Mouse (Mus musculus): Measurements from ENCODE around the gene Chn2. TPM values are rescaled to one million over a fixed set of nuclear protein-coding genes. Genes with fewer than 3 reads are reported as not detected.

Chn2 gene
- total and polyA plus RNA-seq, 3 experiments = not detected

GRCm38 (mm10) chr6:54278613-54279012, 239.3 kb downstream of the Chn2 start:
- dilution Hi-C loops (cut with MboI; ENCODE audit: extremely low pct_ligation_motif_present, extremely low pct_unique_long_range_greater_than_20kb, low sequenced_read_pairs) (no loop called here), in situ Hi-C loops (cut with MboI; ENCODE audit: low pct_ligation_motif_present, low pct_unique_long_range_greater_than_20kb, low sequenced_read_pairs) (no loop called here)
- Histone ChIP-seq H3K9ac (ENCODE audit: insufficient read depth, low read depth) (no peak overlapping the region), H3K27me3 (replicated peaks) (no peaks in the 10 kb centered on the region), H3K4me1 (ENCODE audit: control insufficient read depth in 1 of 2, insufficient read depth in 2 of 2) (peaks cover 0 to 12% of the 10 kb centered on the region in 2 experiments; a peak in 2 of 4 replicates), H3K4me3 (replicated peaks in 1 of 3; ENCODE audit: low read depth in 2 of 3, low read length in 2 of 3, poor library complexity in 1 of 3) (no peak overlapping the region), H3K4me2 (ENCODE audit: insufficient read depth, low read depth, poor library complexity, severe bottlenecking) (no peak overlapping the region), H3K36me3 (replicated peaks in 1 of 2; ENCODE audit: control insufficient read depth in 1 of 2, insufficient read depth in 1 of 2, low read length in 1 of 2) (no peaks in the 10 kb centered on the region), H3K27ac (ENCODE audit: insufficient read depth, low read depth) (no peak overlapping the region), H3K79me2 (replicated peaks; ENCODE audit: control insufficient read depth, extremely low read depth, insufficient read depth, poor library complexity, severe bottlenecking) (no peaks in the 10 kb centered on the region), H3K9me3 (replicated peaks; ENCODE audit: low read length) (no peaks in the 10 kb centered on the region)
- TF ChIP-seq E2F4 (IDR thresholded peaks at IDR 0.05; ENCODE audit: insufficient replicate concordance, low read depth, low read length) (no peak), IRF4 (IDR thresholded peaks at IDR 0.05; ENCODE audit: low read depth, low read length) (no peak), HCFC1 (IDR thresholded peaks at IDR 0.05; ENCODE audit: low read depth, low read length) (no peak), USF2 (conservative IDR thresholded peaks at IDR 0.05; ENCODE audit: low read depth, low read length) (no peak), KAT2A (IDR thresholded peaks at IDR 0.05; ENCODE audit: insufficient replicate concordance, low read length) (no peak), POLR2A (IDR thresholded peaks at IDR 0.05; ENCODE audit: low read depth, low read length) (no peak), MAFK (IDR thresholded peaks at IDR 0.05; ENCODE audit: insufficient replicate concordance, low read length) (no peak), JUN (IDR thresholded peaks at IDR 0.05; ENCODE audit: insufficient read depth, low read depth, low read length) (no peak), CHD1 (IDR thresholded peaks at IDR 0.05; ENCODE audit: low read depth, low read length) (no peak), USF1 (IDR thresholded peaks at IDR 0.05; ENCODE audit: low read depth, low read length) (no peak), GABPA (IDR thresholded peaks at IDR 0.05; ENCODE audit: insufficient replicate concordance, low read depth, low read length) (no peak), MAZ (IDR thresholded peaks at IDR 0.05; ENCODE audit: low read depth, low read length) (no peak)
- DNase-seq (ENCODE audit: extremely low read depth) = no peak

- Histone ChIP-seq H3K27me3 (replicated peaks) (no peaks in the 10 kb centered on the region), H3K9me3 (replicated peaks; ENCODE audit: low read length) (no peaks in the 10 kb centered on the region), H3K4me1 (ENCODE audit: control insufficient read depth in 1 of 2, insufficient read depth in 2 of 2) (peaks cover 0 to 12% of the 10 kb centered on the region in 2 experiments; a peak in 2 of 4 replicates), H3K9ac (ENCODE audit: insufficient read depth, low read depth) (no peak overlapping the region), H3K4me3 (replicated peaks in 1 of 3; ENCODE audit: low read depth in 2 of 3, low read length in 2 of 3, poor library complexity in 1 of 3) (no peak overlapping the region), H3K36me3 (replicated peaks in 1 of 2; ENCODE audit: control insufficient read depth in 1 of 2, insufficient read depth in 1 of 2, low read length in 1 of 2) (no peaks in the 10 kb centered on the region), H3K79me2 (replicated peaks; ENCODE audit: control insufficient read depth, extremely low read depth, insufficient read depth, poor library complexity, severe bottlenecking) (no peaks in the 10 kb centered on the region), H3K4me2 (ENCODE audit: insufficient read depth, low read depth, poor library complexity, severe bottlenecking) (no peak overlapping the region), H3K27ac (ENCODE audit: insufficient read depth, low read depth) (no peak overlapping the region)
- DNase-seq (ENCODE audit: extremely low read depth) = no peak
- dilution Hi-C loops (cut with MboI; ENCODE audit: extremely low pct_ligation_motif_present, extremely low pct_unique_long_range_greater_than_20kb, low sequenced_read_pairs) (no loop called here), in situ Hi-C loops (cut with MboI; ENCODE audit: low pct_ligation_motif_present, low pct_unique_long_range_greater_than_20kb, low sequenced_read_pairs) (no loop called here)
- TF ChIP-seq SIN3A (IDR thresholded peaks at IDR 0.05; ENCODE audit: low read length) = no peak
- TF ChIP-seq E2F4 (IDR thresholded peaks at IDR 0.05; ENCODE audit: insufficient replicate concordance, low read depth, low read length) = no peak
- TF ChIP-seq POLR2A (IDR thresholded peaks at IDR 0.05; ENCODE audit: low read depth, low read length) = no peak
- no peak for TF ChIP-seq ZC3H11A (IDR thresholded peaks at IDR 0.05; ENCODE audit: low read depth, low read length)
- TF ChIP-seq MAX (IDR thresholded peaks at IDR 0.05; ENCODE audit: low read length) = no peak
- TF ChIP-seq MEF2A (IDR thresholded peaks at IDR 0.05; ENCODE audit: borderline replicate concordance, low read depth, low read length) = no peak
- no peak for TF ChIP-seq NELFE (IDR thresholded peaks at IDR 0.05; ENCODE audit: low read depth, low read length)
- no peak for TF ChIP-seq ZKSCAN1 (IDR thresholded peaks at IDR 0.05; ENCODE audit: borderline replicate concordance, low read depth, low read length)
- TF ChIP-seq UBTF (IDR thresholded peaks at IDR 0.05; ENCODE audit: low read depth, low read length) = no peak
- no peak for TF ChIP-seq ELF1 (IDR thresholded peaks at IDR 0.05; ENCODE audit: low read depth, low read length)
- TF ChIP-seq MAFK (IDR thresholded peaks at IDR 0.05; ENCODE audit: insufficient replicate concordance, low read length) = no peak
- no peak for TF ChIP-seq NRF1 (IDR thresholded peaks at IDR 0.05; ENCODE audit: low read depth, low read length)
- no peak for TF ChIP-seq IRF4 (IDR thresholded peaks at IDR 0.05; ENCODE audit: low read depth, low read length)
- TF ChIP-seq RCOR1 (conservative IDR thresholded peaks at IDR 0.05; ENCODE audit: low read depth, low read length) = no peak
- TF ChIP-seq PAX5 (IDR thresholded peaks at IDR 0.05; ENCODE audit: low read length) = no peak
Measured at GRCm38 (mm10) chr6:54279391-54279790, 240.0 kb downstream of the Chn2 start.
